Mouse (Mus musculus) kidney, adult 11 months (tissue): ENCODE measurements around the gene Nol8.

ENCODE experiments used
- DNase-seq: peaks from one replicate; pipeline ENCODE4 v3.0.0; 2022

The Nol8 gene

GRCm38 (mm10) chr13:49691056-49691455 is 38.2 kb downstream of the Nol8 start:
- no peak for DNase-seq

- no peak for DNase-seq
These were observed 50.4 kb downstream of the Nol8 start for GRCm38 (mm10) chr13:49703216-49703779.

GRCm38 (mm10) chr13:49706032-49706690 is 53.3 kb downstream of the Nol8 start:
- no peak for DNase-seq

- no peak for DNase-seq
These were observed 55.4 kb downstream of the Nol8 start for GRCm38 (mm10) chr13:49708311-49708710.

- no peak for DNase-seq
These were observed 59.3 kb downstream of the Nol8 start for GRCm38 (mm10) chr13:49712047-49712721.

- no peak for DNase-seq
These were observed 66.4 kb downstream of the Nol8 start for GRCm38 (mm10) chr13:49719310-49719709.
